Mouse (Mus musculus): ENCODE measurements around the gene Mier1.
"Not testable (repeated sequence)": the region's sequence is repeated elsewhere in the genome, so short reads cannot be mapped to it uniquely, and the experiment has no call there.

Gene Mier1

DNA sequence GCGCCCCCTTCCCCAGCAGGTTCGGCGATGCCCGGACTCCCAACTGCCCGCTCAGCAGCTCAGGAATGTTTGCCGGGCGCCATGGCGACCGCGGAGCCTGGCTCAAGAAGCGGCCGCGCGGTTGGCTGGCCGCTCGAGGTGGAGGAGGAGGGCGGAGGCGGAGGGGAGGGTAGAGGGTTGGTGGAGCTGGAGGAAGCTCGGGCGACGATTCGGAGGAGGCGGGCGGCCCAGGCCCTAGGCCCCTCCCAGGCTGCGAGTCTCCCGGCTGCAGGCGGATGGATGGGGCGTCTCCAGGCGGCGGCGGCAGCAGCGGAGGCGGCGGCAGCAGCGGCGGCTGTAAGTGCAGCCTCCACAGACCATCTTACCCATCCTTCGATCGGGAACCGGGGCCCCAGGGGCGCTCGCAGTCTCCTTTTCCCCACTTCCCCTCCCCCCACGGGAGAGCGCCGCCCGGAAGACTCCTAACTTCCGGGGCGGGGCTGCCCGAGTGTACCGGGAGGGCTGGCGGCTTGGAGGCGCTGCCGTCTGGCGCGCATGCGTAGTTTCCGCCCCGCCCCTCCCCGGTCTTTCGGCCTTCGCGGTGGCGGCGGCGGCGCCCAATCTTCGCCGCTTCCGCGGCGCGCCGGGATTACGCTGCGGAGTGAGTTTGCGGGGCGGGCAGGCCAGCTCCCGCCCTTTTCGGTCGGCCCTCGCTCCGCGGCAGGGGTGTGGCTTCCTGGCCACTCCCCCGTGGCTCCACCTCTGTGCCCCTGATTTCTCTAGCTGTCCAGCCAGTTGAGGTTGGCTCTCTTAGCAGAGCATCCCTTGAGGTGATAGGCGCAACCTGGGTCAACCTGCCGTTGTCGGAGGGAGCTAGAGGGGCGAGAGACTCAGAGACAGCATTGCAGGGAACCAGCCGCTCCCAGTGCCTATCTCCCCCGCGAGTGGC is at the start of gene Mier1, which contains the start of gene Wdr78:
Gene Mier1, plus strand, starts transcription at position 207 of the 928 bp plus-strand sequence.
Gene Wdr78, minus strand, starts transcription at position 372 of the 928 bp plus-strand sequence.
- peak; percentile 96 for DNase-seq

DNA sequence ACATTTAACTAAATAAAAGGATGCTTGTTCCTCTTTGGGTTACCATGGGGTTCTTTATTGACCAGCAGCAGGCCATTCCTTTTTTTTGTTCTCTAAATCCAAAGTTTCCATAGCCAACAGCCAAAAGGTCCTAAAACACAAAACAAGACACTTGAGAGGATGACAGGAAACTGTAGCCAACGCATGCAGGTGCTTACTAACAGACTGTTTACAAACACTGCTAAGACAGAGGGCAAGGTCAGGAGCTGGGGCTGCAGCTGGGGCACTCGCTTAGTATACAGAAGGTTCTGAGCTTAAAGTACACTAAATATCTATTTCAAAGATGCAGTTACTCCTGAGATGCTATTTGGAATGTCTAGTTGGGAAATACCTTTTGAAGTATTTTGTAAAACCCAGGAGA is 49.8 kb upstream of the Mier1 start:
- no peak for DNase-seq

DNA sequence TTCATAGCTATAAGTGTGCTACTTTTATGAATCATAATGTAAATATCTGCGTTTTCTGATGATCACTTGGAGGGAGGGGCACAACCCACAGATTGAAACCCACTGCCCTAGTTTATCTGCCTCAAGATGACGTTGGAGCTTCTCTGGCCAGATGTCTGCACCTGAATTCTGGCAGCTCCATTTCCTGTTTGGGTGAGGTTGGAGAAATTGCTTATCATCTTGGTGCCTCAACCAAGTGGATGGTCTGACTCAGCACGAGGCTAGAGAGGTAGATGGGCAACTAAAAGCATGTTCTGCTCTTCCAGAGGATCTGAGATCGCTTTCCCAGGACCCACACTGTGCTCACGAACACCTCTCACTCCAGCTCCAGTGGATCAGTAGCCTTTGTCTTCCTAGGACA is 49.2 kb upstream of the Mier1 start:
- DNase-seq, result no peak

DNA sequence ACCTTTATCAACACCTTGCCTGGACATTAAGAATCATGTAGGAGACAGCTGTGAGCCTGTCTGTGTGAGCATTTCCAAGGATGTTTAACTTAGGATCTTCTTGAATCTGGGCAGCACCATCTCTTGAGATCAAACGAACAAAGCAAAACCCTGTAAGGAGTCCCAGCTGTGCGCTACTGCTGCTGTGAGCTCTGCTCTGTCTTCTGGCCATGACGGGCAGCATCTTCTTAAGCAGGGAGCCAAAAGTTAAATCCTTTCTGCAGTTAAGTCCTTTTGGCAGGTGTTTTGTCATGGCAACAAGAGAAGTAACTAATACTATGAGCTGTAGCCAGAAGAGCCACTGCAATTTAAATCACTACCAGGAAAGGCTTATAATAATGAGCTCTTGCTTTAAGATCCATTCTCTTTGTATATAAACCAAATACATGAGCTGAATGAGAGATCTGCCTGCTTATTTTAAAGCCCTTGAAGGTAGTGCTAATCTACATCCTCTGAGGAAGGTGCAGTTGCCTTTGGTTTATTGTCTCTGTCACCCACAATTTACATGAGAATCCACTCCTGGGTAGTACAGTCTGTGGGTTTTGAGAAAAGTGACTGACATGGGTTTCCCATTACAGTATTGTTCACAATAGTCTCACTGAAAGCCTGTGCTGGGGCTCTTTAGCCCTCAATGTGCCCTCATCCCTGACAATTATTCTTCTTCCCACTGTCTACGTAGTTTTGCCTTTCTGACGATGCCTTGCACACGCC is 46.1 kb upstream of the Mier1 start:
- no peak for DNase-seq

DNA sequence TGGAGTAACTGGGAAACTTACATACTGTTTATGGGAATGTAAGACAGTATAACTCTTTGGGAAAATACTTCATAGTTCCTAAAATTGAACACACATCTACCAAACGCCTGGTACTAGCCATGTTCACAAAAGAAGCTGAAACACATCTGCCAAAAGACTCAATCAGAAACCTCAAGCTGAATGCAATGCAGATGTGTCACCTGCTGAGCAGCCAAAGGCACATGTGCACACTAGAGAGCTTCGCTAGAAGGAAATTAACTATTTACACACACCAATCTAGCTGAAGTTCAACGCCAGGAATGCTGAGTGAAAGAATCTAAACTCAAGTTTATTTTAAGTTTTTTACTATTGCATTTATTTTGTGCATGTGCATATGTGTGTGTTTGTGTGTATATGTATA is 43.6 kb upstream of the Mier1 start:
- no peak for DNase-seq

DNA sequence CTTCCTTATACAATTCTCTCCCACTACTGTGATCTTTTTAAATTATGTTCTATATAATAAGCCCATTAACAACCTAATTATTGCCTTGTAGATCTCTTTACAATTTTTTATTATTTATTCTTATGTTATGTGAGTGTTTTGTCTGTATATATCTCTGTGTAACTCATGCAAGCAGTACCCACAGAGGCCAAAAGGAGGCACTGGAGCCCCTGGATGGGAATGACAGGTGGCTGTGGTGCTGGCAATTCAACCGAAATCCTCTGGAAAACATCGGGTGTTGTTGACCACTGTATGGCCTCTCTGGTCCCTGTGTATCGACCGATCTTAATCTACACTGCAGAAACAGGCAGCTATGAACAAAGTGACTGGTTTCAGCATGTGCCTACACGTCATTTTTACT is 29.0 kb upstream of the Mier1 start:
- DNase-seq, result no peak

DNA sequence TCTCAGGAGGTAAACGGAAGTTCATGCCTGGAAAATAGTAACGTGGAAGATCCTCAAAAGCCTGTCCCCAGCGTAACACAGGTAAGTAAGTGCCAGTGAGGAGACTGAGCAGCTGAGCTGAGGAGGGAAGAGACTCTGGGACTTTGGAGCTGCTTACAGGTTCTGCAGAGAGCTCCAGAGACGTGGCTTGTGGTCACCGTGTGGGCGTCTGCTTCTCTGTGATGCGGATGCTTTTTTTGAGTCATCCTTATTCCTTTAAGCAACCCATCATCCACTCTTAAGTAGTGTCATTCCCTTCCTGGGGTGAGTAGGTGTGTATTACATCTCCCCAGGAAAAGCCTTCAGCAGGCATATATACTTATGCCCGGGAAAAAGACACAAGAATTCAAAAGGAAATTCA is 18.3 kb upstream of the Mier1 start:
- DNase-seq, result no peak

DNA sequence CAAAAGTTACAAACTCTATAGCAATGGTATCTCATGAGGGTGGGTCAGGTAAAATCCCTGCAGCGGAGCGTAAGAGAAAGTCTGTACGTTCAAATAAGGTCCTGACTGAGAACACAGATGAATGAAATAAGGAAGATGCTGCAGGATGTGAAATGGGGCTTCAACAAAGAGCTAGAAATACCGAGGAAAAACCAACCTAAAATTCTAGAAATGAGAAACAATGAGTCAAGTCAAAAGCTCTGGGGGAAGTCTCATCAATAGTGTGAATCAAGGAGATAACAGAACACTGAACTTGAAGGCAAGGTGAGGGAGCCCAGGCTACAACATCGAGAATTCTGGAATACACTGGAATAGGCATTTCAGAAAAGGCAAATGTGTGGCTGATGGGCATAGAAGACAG is 15.7 kb upstream of the Mier1 start:
- DNase-seq, result no peak

DNA sequence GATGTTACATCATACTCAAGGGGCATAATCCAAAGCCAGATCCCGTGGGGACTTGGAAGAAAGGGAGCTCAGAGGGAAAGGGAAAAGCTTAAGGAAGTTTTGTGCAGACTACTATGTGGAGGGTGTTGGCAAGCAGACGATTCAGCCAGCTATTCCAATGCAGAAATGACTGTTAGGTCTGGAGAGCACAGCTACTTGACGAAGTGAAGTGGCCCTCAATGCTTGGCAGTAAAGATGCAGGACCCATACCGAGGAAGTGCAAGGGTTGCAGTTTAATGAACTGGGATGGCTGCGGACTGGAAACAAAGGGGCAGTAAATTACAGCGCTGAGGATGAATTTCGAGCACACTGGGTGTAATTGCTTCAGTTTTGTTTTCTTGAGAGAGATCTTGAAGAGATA is 1.5 kb upstream of the Mier1 start:
- DNase-seq, result no peak

DNA sequence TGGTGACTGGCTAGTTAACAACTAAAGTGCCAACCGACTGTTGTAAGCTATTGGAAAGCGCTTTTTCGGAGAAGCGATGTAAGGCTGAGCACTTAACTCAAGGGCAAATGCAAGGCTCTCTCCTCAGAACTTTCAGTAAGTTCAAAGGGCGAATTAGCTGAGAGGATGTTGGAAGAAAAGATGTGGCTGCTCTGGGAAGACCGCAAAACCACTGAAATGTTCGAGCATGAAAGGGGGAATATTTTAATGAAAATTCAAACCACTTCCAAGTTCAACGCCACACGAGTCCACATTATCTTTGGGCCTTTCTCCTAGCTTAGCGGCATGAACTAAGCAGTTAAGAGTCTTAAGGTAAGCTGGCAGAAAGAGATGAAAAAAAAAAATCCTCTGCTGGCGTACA is 788 bp upstream of the Mier1 start:
- no peak for DNase-seq

DNA sequence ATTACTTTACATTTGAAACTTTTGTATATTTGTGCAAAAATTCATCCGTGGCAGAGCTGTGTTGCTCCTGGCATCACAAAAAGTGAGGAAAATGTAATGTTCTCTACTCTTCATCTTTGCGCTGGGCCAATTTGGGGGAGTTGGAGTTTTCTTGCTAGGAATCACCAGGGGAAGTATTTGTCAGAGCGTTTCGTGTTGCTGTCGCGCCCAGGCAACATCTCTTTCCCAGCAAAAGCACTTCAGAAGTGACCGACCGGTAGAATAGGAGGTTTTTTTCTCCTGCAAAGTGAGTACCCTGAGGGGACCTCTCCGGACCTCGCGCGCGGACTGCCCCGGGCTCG is 4.7 kb downstream of the Mier1 start:
- no peak for DNase-seq

DNA sequence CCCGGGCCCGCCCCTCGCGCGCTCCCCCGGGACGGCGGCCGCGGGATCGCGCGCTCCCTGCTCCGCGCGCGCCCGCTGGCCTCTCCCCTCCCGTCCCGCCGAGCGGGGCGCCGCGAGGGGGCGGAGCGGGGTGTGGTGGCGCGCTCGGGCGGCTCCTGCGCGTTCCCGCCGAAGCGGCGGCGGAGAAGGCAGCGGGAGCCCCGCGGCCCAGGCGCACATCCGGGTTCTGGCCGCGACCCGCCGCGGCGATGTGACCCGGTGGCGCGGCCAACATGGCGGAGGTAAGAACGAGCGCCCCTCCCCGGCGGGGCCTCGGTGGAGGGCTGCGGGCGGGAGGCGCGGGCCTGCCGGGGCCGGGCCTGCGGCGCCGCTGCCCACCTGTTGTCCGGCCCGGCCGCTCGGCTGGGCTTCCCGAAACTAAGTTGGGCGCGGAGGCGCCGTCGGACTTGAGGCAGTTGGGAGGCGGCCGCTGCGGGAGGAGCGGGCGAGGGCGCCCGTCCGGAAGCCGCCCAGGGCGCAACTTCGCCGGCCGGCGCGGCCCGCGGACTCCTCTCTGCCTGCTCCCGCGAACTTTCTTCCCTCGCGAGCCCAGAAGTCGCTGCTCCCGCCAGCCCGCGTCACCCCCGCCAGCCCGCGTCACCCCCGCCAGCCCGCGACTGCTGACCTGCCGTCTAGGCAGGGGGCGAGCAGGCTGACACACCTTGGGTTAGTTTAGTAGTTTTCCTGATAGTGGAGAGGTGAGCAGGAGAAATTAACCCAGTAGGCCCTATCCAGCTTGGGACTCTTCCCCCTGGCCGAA is 5.2 kb downstream of the Mier1 start:
- DNase-seq, result peak; percentile 83

DNA sequence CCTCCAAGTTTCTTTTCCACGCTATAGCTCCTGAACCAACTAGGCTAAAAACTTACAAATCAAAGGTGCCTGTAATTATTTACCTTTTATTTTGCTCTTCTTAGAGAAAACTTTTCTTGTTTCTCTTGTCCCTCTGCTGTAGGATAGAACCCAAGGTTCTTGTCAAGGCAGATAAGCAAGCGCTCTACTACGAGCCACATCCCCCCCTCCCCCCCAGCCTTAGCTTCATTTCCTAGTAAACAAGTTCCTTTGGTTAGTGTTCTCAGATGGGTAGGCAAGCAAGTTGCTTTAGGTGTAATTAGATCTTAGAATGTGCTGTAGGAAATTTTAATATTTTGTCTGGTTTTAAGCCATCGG is 5.8 kb downstream of the Mier1 start:
- no peak for DNase-seq

DNA sequence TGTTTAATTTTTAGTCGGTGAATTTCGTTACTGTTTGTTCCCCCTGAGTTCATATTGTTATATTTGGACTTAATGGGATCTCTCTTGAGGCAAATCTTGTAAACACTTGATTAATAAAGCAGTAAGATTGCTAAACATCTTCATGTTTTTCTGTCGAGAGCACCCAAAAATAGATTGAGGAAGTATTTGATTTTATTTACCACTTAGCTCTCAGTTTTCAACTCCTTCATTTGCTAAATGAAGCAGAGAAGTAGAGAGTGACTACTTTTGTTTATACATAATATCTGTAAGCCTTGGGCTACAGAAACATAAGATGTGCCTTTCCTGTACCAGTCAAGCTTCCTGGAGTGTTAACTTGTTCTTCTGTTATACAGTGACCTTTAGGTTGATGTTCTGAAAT is 6.2 kb downstream of the Mier1 start:
- DNase-seq, result no peak

DNA sequence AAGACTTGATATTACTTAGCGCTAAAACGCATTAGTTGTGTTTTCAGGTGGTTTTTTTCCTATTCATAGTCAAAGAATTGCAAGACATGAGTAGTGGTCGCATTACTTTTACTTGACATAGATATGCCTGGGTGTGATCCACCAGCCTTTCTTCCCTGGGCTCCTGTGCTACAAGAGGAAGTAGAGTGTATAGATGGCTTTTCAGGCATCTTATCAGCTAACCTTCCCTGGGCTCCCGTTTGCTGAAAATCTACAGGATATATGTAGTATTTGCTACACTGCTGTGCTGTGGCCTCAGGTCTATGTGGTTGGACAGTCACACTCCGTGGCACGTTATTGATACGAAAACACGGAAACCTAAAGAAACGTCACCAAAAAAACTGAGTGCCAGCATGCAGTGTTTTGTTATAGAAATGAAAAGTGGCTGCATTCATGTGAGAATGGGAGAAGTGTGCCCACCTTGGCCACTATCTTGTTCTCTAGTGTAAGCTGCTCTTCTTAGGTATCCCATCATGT is 6.7 kb downstream of the Mier1 start:
- DNase-seq, result no peak

DNA sequence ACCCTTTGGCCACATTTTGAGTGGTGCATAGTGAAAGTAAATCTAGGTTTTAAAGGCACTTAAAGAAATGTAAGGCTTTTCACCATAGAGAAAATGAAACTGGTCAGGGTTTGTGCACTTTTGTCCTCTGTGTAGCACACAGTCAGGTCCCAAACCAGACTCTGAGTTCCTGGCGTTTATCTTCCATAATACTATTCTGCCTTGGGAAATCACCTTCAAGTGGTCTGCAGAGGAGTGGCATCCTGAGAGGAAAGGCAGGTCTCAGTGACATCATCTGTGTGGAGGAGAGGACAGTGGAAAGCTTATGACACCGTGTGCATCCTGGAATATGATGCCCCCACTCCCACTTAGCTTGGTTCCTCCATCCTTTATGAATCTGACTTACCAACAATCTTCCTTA is 8.9 kb downstream of the Mier1 start:
- no peak for DNase-seq

DNA sequence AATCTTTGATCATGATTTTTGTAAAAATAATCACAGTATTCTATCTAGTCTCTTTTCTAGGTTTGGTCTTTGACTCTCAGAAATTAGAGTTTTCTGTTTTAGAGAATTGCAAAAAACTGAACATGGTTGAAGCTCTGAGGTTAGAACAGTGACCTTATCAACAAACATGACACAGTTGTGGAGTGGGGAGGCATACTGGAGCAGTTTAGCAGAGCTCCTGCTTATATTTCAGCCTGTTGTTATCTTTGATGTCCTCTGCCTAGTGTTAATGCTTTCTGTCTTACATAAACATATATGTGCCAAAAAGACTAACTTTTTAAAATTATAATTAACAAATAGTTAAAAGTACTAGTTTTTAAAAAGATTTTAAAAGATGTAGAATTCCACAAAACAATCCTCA is 9.4 kb downstream of the Mier1 start:
- no peak for DNase-seq

DNA sequence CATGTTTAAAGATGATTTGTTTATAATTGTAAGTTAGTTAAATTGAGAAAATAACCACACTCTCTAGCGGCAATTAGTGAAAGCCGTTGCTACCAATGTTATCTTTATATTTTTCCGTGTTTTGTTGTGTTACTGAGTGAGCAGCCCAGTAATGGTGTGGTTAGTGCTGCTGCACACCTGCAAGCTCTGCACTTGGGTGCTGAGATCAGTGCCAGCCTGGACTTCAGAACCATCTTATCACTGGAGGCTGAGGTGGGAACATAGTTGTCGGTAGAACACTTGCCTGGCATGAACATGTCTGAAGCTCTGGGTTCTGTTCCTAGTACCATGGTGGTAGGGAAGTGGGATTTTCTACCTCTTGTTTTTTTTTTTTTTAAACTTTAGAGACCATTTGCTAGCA is 12.3 kb downstream of the Mier1 start:
- no peak for DNase-seq

DNA sequence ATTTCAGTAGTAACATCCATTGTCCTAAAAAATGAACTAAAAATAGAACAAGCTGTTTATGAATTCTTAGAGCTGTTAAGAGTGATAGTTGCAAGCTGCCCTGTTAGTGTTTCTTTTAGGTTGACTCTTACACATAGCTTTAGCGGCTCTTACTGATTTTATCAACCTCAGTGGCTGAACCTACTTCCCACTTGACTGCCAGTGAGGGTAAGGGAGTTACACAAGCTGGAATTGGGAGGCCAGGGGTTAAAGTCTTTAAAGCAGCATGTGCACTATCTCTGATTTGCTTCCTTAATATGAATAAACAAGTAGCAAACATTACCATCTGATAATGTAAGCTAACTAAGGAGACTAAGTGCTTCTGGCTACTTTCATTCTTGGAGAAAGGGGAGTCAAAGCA is 22.8 kb downstream of the Mier1 start:
- no peak for DNase-seq

DNA sequence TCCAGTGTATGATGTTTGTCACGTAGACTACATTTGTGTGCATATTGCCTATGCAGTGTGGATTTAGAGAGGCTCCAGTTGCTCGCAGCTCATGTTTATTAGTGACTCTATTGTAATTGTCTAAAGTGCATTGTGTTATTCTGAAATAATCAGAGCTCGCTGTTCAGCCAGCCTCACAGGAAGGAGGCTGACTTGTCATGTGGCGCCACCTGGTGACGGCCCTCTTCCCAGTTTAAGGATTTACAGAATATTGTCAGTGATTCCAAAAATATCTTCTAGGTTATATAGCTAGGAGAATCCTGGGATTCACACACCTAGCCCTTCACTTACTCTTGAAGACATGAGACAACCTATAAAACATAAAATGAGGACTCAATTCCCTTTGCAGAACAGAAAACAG is 32.1 kb downstream of the Mier1 start:
- DNase-seq, result peak; percentile 40

DNA sequence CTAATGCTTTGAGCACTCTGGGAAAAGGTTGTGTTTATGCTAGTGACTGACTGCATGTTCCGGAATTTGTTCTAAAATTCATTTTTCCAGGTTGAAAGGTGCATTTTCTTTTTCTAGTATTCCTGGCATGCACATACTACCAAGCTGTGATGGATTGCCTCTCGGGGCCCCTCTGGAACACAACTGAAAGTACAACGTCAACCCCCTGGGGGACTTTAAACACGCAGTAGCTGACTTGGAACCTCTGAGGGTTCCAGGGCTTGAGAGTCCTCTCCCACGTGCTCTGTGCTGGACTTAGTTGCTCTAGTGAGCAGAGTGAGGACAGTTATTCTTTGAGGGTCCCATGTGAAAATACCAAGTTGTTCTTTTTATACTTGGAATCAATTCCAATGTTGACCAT is 37.8 kb downstream of the Mier1 start:
- DNase-seq, result no peak

DNA sequence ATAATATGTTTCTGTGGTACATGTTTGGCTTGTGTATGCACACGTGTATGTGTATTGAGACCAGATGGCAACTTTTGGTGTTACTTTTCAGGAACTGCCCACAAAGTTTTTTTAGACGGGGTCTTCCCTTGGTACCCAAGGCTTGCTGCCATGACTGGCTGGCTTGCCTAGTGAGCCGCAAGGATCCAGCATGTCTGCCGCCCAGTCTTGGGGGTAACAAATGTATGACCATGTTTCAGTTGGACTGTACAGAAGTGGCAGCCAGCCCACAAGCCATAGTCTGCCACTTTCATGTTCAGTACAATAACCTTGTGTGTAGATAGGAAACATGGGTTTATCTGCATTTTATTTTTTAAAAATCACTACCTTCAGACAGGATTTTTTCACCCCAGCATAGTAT is 44.6 kb downstream of the Mier1 start:
- no peak for DNase-seq

DNA sequence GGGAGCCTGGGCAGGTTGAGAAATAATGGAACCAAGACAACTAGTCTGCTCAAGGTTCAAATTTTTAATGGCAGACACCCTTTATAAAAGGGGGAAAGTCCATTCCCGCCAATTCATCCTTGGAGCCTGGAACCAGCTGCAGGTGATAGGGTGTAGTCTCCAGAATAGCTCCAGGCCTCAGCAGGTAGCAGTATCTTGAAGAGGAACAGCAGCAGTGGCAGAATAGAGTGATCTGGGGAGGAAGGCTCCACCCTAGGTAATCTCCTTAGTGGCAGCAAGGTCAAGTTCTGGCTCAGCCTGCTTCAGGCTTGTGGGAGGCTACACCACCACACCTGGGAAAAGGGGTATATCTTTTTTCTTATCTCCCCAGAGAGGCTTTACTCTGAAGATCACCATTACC is 52.0 kb downstream of the Mier1 start:
- DNase-seq, result not testable (repeated sequence)
